Mouse (Mus musculus): ENCODE measurements around the gene Rpl3.

Rpl3 gene

GRCm38 (mm10) chr15:80034913-80035312, 56.8 kb downstream of the Rpl3 start:
- no peak for DNase-seq (ENCODE audit: low read depth)

DNA sequence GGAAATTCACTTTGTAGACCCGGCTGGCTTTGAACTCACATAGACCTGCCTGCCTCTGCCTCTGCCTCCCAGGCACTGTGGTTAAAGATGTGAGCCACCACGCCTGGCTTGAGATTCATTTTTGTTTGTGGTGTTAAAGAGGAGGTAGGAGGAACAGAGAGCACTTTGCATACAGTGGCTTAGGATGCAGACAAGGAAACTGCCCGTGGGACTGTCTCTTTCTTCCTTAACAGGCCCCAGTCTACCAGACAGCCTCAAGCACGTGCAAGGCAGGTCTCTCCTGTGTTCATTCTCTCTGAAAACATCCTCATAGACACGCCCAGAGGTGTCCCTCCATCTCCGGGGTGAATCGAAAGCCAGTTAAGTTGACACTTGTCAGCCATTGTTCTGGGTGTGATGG, 57.3 kb downstream of the Rpl3 start:
- no peak for DNase-seq (ENCODE audit: low read depth)

GRCm38 (mm10) chr15:80031133-80031532, 60.5 kb downstream of the Rpl3 start:
- DNase-seq (ENCODE audit: low read depth): no peak

- no peak for DNase-seq (ENCODE audit: low read depth)
These were observed 61.3 kb downstream of the Rpl3 start for GRCm38 (mm10) chr15:80030399-80030798.

GRCm38 (mm10) chr15:80028862-80029261, 62.8 kb downstream of the Rpl3 start:
- DNase-seq (ENCODE audit: low read depth): no peak

Data from NIH3T3 (cell line).